Mouse (Mus musculus) intestine, postnatal 0 days (tissue): Measurements from ENCODE around the gene Trir. TPM values are rescaled to one million over a fixed set of nuclear protein-coding genes. Genes with fewer than 3 reads are reported as not detected.

Source experiments
- ATAC-seq: fragments of 200-750 bp; cut with Nextera tagmentation; 2 replicates; pipeline ENCODE4 v1.8.0; 2017; ENCODE audit warnings: mild to moderate bottlenecking, moderate TSS enrichment, moderate library complexity
- H3K27ac ChIP-seq: fragments of 300-500 bp; sonication (generic); 2 replicates; pipeline ENCODE4 v1.5.1; 2014; ENCODE audit warnings: mild to moderate bottlenecking, low read depth, low read length, moderate library complexity
- H3K27me3 ChIP-seq: fragments of 300-500 bp; sonication (generic); replicated peaks from 2 replicates; pipeline ENCODE4 v1.6.1; 2014; ENCODE audit warnings: low read length, mixed read lengths; ENCODE audit not compliant: control insufficient read depth, insufficient read depth
- H3K36me3 ChIP-seq: fragments of 300-500 bp; sonication (generic); 2 replicates; pipeline ENCODE4 v1.6.1; 2014; ENCODE audit warnings: mild to moderate bottlenecking, moderate library complexity; ENCODE audit not compliant: control insufficient read depth, insufficient read depth
- H3K4me1 ChIP-seq: fragments of 300-500 bp; sonication (generic); replicated peaks from 2 replicates; pipeline ENCODE4 v1.6.1; 2014; ENCODE audit warnings: antibody characterized with exemption, low read length, mixed read lengths; ENCODE audit not compliant: control insufficient read depth, insufficient read depth
- H3K4me2 ChIP-seq: fragments of 300-500 bp; sonication (generic); replicated peaks from 2 replicates; pipeline ENCODE4 v1.6.1; 2014; ENCODE audit warnings: low read depth, mild to moderate bottlenecking, moderate library complexity
- H3K4me3 ChIP-seq: fragments of 300-500 bp; sonication (generic); 2 replicates; pipeline ENCODE4 v1.5.1; 2014; ENCODE audit warnings: low read depth, low read length
- H3K9ac ChIP-seq: fragments of 300-500 bp; sonication (generic); 2 replicates; pipeline ENCODE4 v1.6.1; 2014; ENCODE audit warnings: mild to moderate bottlenecking, low read depth, low read length
- H3K9me3 ChIP-seq: fragments of 300-500 bp; sonication (generic); 2 replicates; pipeline ENCODE4 v1.6.1; 2016; ENCODE audit warnings: mixed run types; ENCODE audit not compliant: control insufficient read depth
- CTCF ChIP-seq: sonication (generic); IDR thresholded peaks from 2 replicates; pipeline ENCODE4 v1.5.1; 2016; ENCODE audit warnings: low read depth, mild to moderate bottlenecking, control low read depth, antibody characterized with exemption, moderate library complexity
- WGBS: fragments of 180-500 bp; shearing (Covaris S2); extraction: QIAGEN DNeasy Blood & Tissue Kit; methylation state at CpG from one replicate; pipeline ENCODE4 v1.1.7; 2014; 5-methylcytosine and 5-hydroxymethylcytosine counted together
- polyA plus RNA-seq: library from polyadenylated mRNA; unstranded; fragments of >200 nt; fragmentation: Nextera tagmentation; extraction: Ambion mirVana; gene quantifications from 2 replicates; pipeline ENCODE4 v1.2.1, GENCODE M21; 2015

Gene Trir
- polyA plus RNA-seq, 1 experiment from 2014 or later: 121 TPM

DNA sequence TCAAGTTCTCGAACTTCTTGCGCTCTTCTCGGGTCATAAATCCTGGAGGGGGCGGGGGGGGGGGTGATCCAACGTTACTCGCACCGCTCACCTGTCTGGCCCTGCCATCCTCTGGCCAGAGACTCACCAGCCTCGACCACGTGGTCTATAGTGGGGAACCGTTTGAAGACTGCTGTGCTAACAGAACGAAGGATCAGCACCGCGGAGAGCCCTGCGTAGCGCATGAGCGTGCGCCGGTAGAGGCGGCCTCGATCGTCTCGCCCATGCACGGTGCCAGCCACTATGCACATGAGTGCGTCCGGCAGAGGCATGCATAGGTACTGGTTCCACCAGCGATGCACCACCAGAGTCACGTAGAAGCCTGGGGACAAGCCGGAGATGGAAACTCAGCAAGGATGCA, 15.4 kb upstream of the Trir start:
- no peak overlapping the region for H3K4me2 ChIP-seq
- peaks cover 36% of the 10 kb centered on the region for H3K27me3 ChIP-seq
- H3K36me3 ChIP-seq: no peaks in the 10 kb centered on the region
- H3K9me3 ChIP-seq: no peaks in the 10 kb centered on the region
- 0 out of 2 replicates have a peak, but pooled peaks have one; percentile 28 for ATAC-seq
- no peak overlapping the region for H3K9ac ChIP-seq
- no peak overlapping the region for H3K4me3 ChIP-seq
- TF ChIP-seq CTCF: no peak
- H3K27ac ChIP-seq: no peak overlapping the region
- no peaks in the 10 kb centered on the region for H3K4me1 ChIP-seq
- 8% methylated on average over 28 of the region's 28 CpGs for WGBS

DNA sequence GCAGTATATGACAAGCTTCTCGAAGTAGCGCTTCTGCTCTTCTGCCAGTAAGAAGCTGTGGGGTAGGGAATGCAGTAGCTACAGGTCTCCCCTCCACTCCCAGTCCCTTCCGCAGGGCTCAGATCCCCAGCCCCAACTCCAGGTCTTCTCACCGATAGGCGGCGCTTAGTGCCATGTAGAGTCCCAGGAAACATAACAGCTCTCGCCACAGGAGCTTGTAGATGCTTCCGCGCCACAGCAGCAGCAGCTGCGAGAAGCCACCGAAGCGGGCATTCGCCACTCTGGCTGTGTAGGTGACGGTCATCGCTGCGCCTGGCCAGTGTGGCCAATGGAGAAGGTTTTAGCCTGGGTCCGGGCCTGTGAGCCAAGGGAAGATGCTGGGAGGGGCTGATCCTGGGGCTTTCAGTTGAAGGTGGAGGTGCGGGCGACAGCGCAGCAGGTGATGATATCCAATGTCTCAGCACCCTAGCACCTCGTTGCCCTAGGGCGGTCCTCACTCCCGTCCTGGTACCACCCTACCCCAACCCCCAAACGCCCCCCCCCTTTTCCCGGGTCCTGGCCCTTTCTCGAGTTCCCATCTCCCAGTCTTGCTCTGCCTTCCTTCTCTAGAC, 13.3 kb upstream of the Trir start:
- TF ChIP-seq CTCF: peak; percentile 84
- 5% methylated on average over 25 of the region's 26 CpGs for WGBS
- Histone ChIP-seq H3K9me3 (no peaks in the 10 kb centered on the region), H3K9ac (no peak overlapping the region), H3K36me3 (peaks cover 9% of the 10 kb centered on the region), H3K4me2 (peak overlapping the region; percentile 65), H3K4me1 (no peaks in the 10 kb centered on the region), H3K27ac (no peak overlapping the region), H3K4me3 (peak overlapping the region; percentile 26), H3K27me3 (peaks cover 32% of the 10 kb centered on the region)
- peak; percentile 60 for ATAC-seq

DNA sequence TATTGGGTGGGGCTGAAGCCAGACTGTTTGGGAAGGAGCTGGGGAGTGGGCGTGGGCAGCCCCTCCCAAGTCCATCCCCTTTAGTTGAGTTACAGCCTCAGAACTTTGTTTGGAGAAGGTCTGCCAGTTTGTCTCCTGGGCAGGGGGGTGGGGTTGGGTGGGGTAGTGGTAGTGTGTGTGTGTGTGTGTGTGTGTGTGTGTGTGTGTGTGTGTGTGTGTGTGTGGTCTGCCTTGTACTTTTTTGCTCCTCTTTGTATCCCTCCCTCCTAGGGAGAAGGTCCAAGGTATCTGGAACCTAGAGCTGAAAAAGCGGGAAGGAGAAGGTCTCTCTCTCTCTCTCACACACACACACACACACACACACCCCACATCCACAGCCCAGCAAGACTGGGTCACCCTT, 12.2 kb upstream of the Trir start, which contains the start of gene Best2:
Gene Best2 (minus strand): TSS at position 101 of the 400 bp plus-strand sequence.
- Histone ChIP-seq H3K4me2 (peak within 1 kb of the TSS; percentile 65), H3K36me3 (peaks cover 20% of the 10 kb centered on the region), H3K27ac (no peak within 1 kb of the TSS), H3K9me3 (no peaks in the 10 kb centered on the region), H3K4me3 (peak within 1 kb of the TSS; percentile 26), H3K4me1 (no peaks in the 10 kb centered on the region), H3K27me3 (peaks cover 25% of the 10 kb centered on the region), H3K9ac (no peak within 1 kb of the TSS)
- no peak for ATAC-seq
- no peak for TF ChIP-seq CTCF
- 46% methylated on average over 2 of the region's 2 CpGs for WGBS

DNA sequence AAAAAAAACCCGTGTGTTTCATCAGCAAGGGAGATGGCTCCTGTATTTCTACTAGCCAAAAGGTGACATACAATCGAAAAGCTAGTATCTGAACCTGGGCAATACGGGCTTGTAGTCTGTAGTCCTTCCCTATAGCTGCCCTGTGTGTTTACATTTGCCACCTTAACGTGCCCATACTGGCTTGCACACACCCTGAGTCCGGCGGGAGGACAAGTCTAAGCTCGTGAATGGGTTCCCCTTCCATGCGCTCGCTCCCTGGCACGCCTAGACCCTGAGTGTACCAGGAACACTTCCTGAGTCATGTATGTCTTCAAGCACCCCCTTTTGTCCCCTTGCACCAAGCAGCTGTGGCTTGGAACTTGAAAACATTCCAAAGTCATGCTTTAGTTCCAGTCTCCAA, 9.9 kb upstream of the Trir start:
- H3K9me3 ChIP-seq: no peaks in the 10 kb centered on the region
- peaks cover 34% of the 10 kb centered on the region for H3K36me3 ChIP-seq
- no peak overlapping the region for H3K27ac ChIP-seq
- H3K4me2 ChIP-seq: no peak overlapping the region
- peaks cover 11% of the 10 kb centered on the region for H3K27me3 ChIP-seq
- WGBS: 57% methylated on average over 10 of the region's 10 CpGs
- no peaks in the 10 kb centered on the region for H3K4me1 ChIP-seq
- H3K4me3 ChIP-seq: no peak overlapping the region
- no peak for TF ChIP-seq CTCF
- no peak overlapping the region for H3K9ac ChIP-seq
- no peak for ATAC-seq

DNA sequence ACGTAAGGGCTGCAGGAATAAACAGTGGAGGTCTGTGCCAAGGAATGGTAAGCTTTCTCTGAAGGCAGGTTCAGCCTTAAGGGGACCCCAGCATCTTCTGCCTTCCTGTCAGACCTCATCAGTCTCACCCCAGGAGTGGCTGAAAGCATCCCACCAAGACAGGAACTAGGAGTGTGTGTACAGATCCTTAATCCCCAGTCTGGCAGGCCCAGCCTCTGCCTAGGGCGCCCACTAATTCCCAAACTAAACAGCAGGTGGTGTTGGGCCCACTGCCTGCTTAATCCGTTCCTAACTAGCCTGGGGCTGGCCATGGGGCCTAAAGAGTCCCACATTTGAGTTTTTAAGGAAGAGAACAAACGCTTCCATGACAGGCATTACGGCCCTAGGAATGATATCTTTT, 9.4 kb upstream of the Trir start:
- Histone ChIP-seq H3K4me3 (no peak overlapping the region), H3K36me3 (peaks cover 37% of the 10 kb centered on the region), H3K27ac (no peak overlapping the region), H3K9ac (no peak overlapping the region), H3K4me2 (no peak overlapping the region), H3K27me3 (peaks cover 9% of the 10 kb centered on the region), H3K9me3 (no peaks in the 10 kb centered on the region), H3K4me1 (no peaks in the 10 kb centered on the region)
- 54% methylated on average over 5 of the region's 5 CpGs for WGBS
- ATAC-seq: no peak
- no peak for TF ChIP-seq CTCF

DNA sequence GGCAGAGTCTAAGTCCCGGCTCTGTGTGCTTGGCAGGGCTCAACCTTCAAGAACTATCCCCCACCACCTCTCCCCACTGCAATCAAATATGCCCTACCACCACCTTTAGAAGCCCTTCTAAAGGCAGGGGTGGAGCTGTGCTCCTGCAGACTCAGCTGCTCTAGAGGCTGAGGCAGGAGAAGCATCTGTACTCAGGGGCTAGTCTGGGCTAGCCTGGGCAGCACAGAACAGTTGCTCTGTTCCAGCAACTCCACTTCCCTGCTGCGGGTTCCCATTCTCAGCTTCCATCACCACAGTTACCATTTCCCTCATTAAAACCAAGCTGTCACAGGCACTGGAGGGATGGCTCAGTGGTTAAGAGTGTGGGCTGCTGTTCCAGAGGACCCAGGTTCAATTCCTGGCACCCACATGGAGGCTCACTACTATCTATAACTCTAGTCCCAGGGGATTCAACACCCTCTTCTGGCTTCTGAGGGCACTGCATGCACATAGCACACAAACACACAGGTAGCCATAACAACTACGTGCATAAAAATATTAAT, 5.0 kb upstream of the Trir start:
- no peak for ATAC-seq
- Histone ChIP-seq H3K27me3 (no peaks in the 10 kb centered on the region), H3K27ac (no peak overlapping the region), H3K4me1 (0 out of 2 replicates have a peak, but pooled peaks cover 2% of the 10 kb centered on the region), H3K9ac (no peak overlapping the region), H3K4me3 (no peak overlapping the region), H3K4me2 (no peak overlapping the region), H3K36me3 (peaks cover 54% of the 10 kb centered on the region), H3K9me3 (no peaks in the 10 kb centered on the region)
- 97% methylated on average over 3 of the region's 3 CpGs for WGBS
- TF ChIP-seq CTCF: peak; percentile 31
